Mouse (Mus musculus) hindbrain, embryonic 16.5 days (tissue): ENCODE measurements around the gene Olfr30. TPM values are rescaled to one million over a fixed set of nuclear protein-coding genes. Genes with fewer than 3 reads are reported as not detected.
"Not testable (repeated sequence)": the region's sequence is repeated elsewhere in the genome, so short reads cannot be mapped to it uniquely, and the experiment has no call there.

Experiments used
- ATAC-seq: fragments of 200-750 bp; cut with Nextera tagmentation; 2 replicates; pipeline ENCODE4 v1.8.0; 2017; ENCODE audit warnings: moderate TSS enrichment, moderate library complexity
- H3K27ac ChIP-seq: fragments of 300-500 bp; sonication (generic); 2 replicates; pipeline ENCODE4 v1.5.1; 2014; ENCODE audit warnings: low read depth, mild to moderate bottlenecking, control low read depth, low read length, moderate library complexity
- H3K27me3 ChIP-seq: fragments of 300-500 bp; sonication (generic); replicated peaks from 2 replicates; pipeline ENCODE4 v1.6.1; 2014; ENCODE audit warnings: low read length; ENCODE audit not compliant: control insufficient read depth, insufficient read depth
- H3K36me3 ChIP-seq: fragments of 300-500 bp; sonication (generic); 2 replicates; pipeline ENCODE4 v1.6.1; 2014; ENCODE audit warnings: mild to moderate bottlenecking, low read length, moderate library complexity, mixed read lengths; ENCODE audit not compliant: control insufficient read depth, insufficient read depth
- H3K4me1 ChIP-seq: fragments of 300-500 bp; sonication (generic); 2 replicates; pipeline ENCODE4 v1.6.1; 2014; ENCODE audit warnings: low read depth, low read length; ENCODE audit not compliant: control insufficient read depth, insufficient read depth
- H3K4me2 ChIP-seq: fragments of 300-500 bp; sonication (generic); 2 replicates; pipeline ENCODE4 v1.6.1; 2014; ENCODE audit warnings: mild to moderate bottlenecking, low read length, control low read depth, moderate library complexity
- H3K4me3 ChIP-seq: fragments of 300-500 bp; sonication (generic); 2 replicates; pipeline ENCODE4 v1.5.1; 2014; ENCODE audit warnings: mild to moderate bottlenecking, low read length, control low read depth, moderate library complexity
- H3K9ac ChIP-seq: fragments of 300-500 bp; sonication (generic); 2 replicates; pipeline ENCODE4 v1.6.1; 2014; ENCODE audit warnings: low read depth, mild to moderate bottlenecking, control low read depth, low read length, moderate library complexity
- H3K9me3 ChIP-seq: fragments of 300-500 bp; sonication (generic); 2 replicates; pipeline ENCODE4 v1.6.1; 2014; ENCODE audit warnings: mild to moderate bottlenecking, low read length, moderate library complexity; ENCODE audit not compliant: control insufficient read depth
- WGBS: fragments of 180-500 bp; shearing (Covaris S2); extraction: QIAGEN DNeasy Blood & Tissue Kit; methylation state at CpG from one replicate; pipeline ENCODE4 v1.1.7; 2014; 5-methylcytosine and 5-hydroxymethylcytosine counted together
- polyA plus RNA-seq: library from polyadenylated mRNA; unstranded; fragments of >200 nt; fragmentation: Nextera tagmentation; extraction: Ambion mirVana; gene quantifications from 2 replicates; pipeline ENCODE4 v1.2.1, GENCODE M21; 2015

The Olfr30 gene
- not detected in 2 replicates for polyA plus RNA-seq

DNA sequence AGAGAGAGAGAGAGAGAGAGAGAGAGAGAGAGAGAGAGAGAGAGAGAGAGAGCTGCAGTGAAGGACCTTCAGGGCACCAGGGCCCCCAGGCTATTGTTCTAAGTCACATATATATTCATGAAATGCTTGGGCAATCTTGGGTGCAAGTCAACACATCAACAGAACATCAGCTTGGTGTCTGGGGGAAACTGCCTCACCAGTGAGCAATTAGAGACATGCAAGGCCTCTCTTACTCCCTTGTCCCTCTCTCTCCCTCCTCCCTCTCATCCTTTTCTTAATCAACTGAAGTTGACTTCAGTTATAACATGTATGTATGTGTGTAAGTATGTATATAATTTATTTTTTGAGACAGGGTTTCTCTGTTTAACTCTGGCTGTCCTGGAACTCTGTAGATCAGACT, at the start of gene Olfr30:
Gene Olfr30, minus strand, starts transcription at position 101 of the 400 bp plus-strand sequence.
- no peaks in the 10 kb centered on the region for H3K27me3 ChIP-seq
- H3K9ac ChIP-seq = no peak within 1 kb of the TSS
- H3K4me2 ChIP-seq = no peak within 1 kb of the TSS
- no peak for ATAC-seq
- no peaks in the 10 kb centered on the region for H3K4me1 ChIP-seq
- no peaks in the 10 kb centered on the region for H3K9me3 ChIP-seq
- no peak within 1 kb of the TSS for H3K27ac ChIP-seq
- no peaks in the 10 kb centered on the region for H3K36me3 ChIP-seq
- H3K4me3 ChIP-seq = no peak within 1 kb of the TSS

GRCm38 (mm10) chr11:58509058-58509457, 47.0 kb upstream of the Olfr30 start:
- not testable (repeated sequence) for H3K27ac ChIP-seq, ATAC-seq, H3K36me3 ChIP-seq, H3K9ac ChIP-seq, H3K4me2 ChIP-seq, H3K4me3 ChIP-seq, H3K27me3 ChIP-seq, H3K9me3 ChIP-seq, H3K4me1 ChIP-seq
- WGBS = 87% methylated on average over 19 of the region's 19 CpGs

DNA sequence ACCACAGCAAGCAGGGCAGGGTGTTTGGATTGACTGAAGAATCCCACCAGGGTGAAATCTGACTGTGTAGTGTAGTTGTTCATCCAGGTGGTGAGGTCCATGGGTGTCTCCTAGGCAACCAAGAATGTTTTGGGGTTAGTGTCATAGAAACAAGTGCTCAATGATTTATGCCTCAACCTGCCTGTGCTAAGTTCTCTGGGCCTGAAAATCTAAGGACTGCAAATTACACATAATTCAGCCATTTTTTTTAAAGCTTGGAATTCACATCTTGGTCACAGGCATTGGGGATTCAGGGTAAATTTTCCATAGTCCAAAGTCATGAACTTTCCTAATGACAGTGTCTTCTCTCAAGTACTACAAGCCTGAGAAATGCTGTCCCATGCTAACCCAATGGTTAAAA, 40.4 kb upstream of the Olfr30 start, which contains the start of gene Olfr331:
Gene Olfr331, minus strand, starts transcription at position 101 of the 400 bp plus-strand sequence.
- not testable (repeated sequence) for H3K36me3 ChIP-seq, ATAC-seq, H3K27ac ChIP-seq, H3K9ac ChIP-seq, H3K27me3 ChIP-seq, H3K4me1 ChIP-seq, H3K4me2 ChIP-seq, H3K4me3 ChIP-seq, H3K9me3 ChIP-seq

DNA sequence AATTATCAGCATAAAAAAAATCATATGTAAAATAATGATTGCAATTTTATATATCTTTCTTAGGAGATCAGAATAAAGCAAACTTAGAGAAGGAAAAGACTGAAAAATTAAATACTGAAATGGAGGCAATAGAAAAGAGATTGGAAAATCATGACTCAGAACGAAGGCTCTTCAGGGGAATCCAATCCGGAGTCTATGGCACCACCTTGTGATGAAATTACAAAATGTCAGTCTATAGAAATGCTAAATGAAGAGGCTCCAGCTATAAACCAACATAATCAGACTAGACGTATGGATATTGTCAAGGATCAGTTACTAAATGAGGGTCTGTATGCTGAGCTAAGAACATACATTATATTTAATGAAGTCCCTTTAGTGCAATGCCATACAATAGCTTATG, 37.2 kb upstream of the Olfr30 start:
- H3K9ac ChIP-seq = no peak overlapping the region
- no peak overlapping the region for H3K4me2 ChIP-seq
- H3K27ac ChIP-seq = no peak overlapping the region
- no peak overlapping the region for H3K4me3 ChIP-seq
- no peaks in the 10 kb centered on the region for H3K36me3 ChIP-seq
- no peaks in the 10 kb centered on the region for H3K27me3 ChIP-seq
- 51% methylated on average over 3 of the region's 3 CpGs for WGBS
- no peaks in the 10 kb centered on the region for H3K4me1 ChIP-seq
- no peak for ATAC-seq
- H3K9me3 ChIP-seq = no peaks in the 10 kb centered on the region

DNA sequence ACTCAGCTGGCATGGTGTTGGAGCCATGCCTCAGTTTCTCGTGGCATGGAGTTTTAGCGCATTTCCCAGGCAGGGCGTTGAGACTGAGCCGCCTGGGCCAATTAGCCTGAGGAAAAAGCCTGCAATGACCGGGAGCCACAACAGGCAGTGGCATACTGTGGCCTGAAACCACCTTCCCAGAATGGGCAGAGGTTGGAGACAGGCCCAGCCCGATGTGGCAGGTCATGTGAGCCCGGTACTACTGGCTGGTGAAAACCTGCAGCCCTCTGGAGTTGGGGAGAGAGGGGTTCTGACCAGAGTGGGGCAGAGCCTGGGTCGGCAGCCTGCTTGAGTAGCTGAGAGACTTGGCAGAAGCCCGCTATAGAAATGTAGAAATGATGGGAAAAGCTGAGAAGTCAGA, 36.7 kb upstream of the Olfr30 start:
- no peak overlapping the region for H3K4me2 ChIP-seq
- 83% methylated on average over 9 of the region's 9 CpGs for WGBS

GRCm38 (mm10) chr11:58492455-58492854, 30.4 kb upstream of the Olfr30 start, which contains the start of gene Olfr332:
TSS of gene Olfr332 (minus strand) at chr11:58492555.
- no peaks in the 10 kb centered on the region for H3K36me3 ChIP-seq
- 66% methylated on average over 2 of the region's 2 CpGs for WGBS
- H3K9ac ChIP-seq = no peak within 1 kb of the TSS
- no peak within 1 kb of the TSS for H3K4me3 ChIP-seq
- no peak within 1 kb of the TSS for H3K27ac ChIP-seq
- H3K4me2 ChIP-seq = no peak within 1 kb of the TSS
- H3K4me1 ChIP-seq = no peaks in the 10 kb centered on the region
- no peaks in the 10 kb centered on the region for H3K9me3 ChIP-seq
- H3K27me3 ChIP-seq = no peaks in the 10 kb centered on the region
- no peak for ATAC-seq

More for the DNA sequence above, 36.7 kb upstream of the Olfr30 start:
- no peak overlapping the region for H3K9ac ChIP-seq
- ATAC-seq = no peak
- H3K36me3 ChIP-seq = no peaks in the 10 kb centered on the region
- no peaks in the 10 kb centered on the region for H3K4me1 ChIP-seq
- H3K27me3 ChIP-seq = no peaks in the 10 kb centered on the region
- no peak overlapping the region for H3K27ac ChIP-seq
- no peak overlapping the region for H3K4me3 ChIP-seq
- no peaks in the 10 kb centered on the region for H3K9me3 ChIP-seq

DNA sequence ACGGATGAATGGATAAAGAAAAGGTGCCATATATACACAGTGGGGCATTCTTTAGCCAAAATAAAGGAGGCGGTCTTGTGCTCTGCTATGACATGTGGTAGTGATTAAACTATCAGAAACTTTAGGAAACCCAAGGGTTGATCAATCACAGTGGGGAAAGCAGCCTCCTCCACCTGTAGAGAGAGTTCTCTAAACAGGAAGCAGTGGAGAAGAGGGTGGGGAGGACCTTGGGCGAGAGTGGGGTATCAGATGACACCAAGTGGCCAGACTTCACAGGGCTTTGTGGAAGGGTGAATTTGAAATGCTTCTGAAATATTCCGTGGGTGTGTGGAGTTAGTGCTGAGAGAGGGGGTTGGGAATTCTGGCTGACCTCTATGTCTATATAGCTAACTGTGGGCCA, 8.5 kb downstream of the Olfr30 start:
- H3K9me3 ChIP-seq = no peaks in the 10 kb centered on the region
- H3K36me3 ChIP-seq = no peaks in the 10 kb centered on the region
- no peak overlapping the region for H3K27ac ChIP-seq
- no peak overlapping the region for H3K4me2 ChIP-seq
- H3K4me1 ChIP-seq = no peaks in the 10 kb centered on the region
- ATAC-seq = no peak
- no peak overlapping the region for H3K9ac ChIP-seq
- 68% methylated on average over 4 of the region's 4 CpGs for WGBS
- H3K4me3 ChIP-seq = no peak overlapping the region
- no peaks in the 10 kb centered on the region for H3K27me3 ChIP-seq

DNA sequence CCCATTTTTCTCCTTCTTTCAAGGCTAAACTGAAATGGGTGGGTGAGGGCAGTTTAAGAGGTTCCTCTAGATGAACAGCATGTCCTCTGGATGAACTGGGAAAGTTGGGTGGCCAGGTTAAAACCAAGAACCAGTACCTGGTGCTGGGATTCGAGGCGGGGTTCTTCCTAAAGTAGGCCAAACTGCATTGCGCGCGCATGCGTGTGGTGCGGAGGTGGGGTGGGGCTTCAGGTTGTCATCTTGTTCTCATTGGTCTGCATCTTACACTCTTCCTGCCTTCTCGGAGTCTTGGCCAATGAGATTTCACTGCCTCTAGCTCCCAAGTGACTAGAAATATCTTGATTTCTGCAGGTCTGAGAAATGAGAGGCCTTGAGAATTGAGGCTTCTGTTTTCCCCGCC, 9.3 kb downstream of the Olfr30 start, which contains the start of gene Lypd9:
Gene Lypd9, minus strand, starts transcription at position 165 of the 400 bp plus-strand sequence.
- ATAC-seq = no peak
- 94% methylated on average over 9 of the region's 9 CpGs for WGBS
- Histone ChIP-seq H3K4me1 (no peaks in the 10 kb centered on the region), H3K4me3 (no peak within 1 kb of the TSS), H3K27ac (no peak within 1 kb of the TSS), H3K4me2 (no peak within 1 kb of the TSS), H3K9ac (no peak within 1 kb of the TSS), H3K27me3 (no peaks in the 10 kb centered on the region), H3K36me3 (no peaks in the 10 kb centered on the region), H3K9me3 (no peaks in the 10 kb centered on the region)

DNA sequence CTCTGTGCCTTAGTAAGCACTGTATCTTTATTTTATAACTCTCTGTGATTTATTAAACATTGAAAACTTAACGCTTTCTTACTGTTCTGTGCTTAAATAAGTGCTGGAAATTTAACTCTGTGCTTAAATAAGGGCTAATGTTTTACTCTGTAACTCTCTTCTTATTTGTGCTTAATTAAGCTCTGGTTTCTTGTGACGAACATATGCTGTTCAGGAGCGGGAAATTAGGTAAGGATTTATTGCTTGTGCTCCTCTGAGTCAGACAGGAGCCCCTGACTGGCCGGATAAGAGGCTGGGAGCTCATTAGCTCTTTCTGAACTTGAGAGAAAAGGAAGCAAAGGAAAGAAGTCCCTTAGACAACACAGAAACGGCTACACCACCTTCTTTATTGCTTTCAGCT, 24.2 kb downstream of the Olfr30 start:
- 54% methylated on average over 5 of the region's 5 CpGs for WGBS
- Histone ChIP-seq H3K4me1 (no peaks in the 10 kb centered on the region), H3K9ac (no peak overlapping the region), H3K4me2 (no peak overlapping the region), H3K27ac (no peak overlapping the region), H3K36me3 (no peaks in the 10 kb centered on the region), H3K9me3 (no peaks in the 10 kb centered on the region), H3K4me3 (no peak overlapping the region), H3K27me3 (no peaks in the 10 kb centered on the region)
- no peak for ATAC-seq

GRCm38 (mm10) chr11:58432259-58432658, 29.8 kb downstream of the Olfr30 start, which contains the start of gene Gm12253:
TSS of gene Gm12253 (plus strand) at chr11:58432559.
- ATAC-seq = no peak
- WGBS = 84% methylated on average over 3 of the region's 3 CpGs
- H3K9me3 ChIP-seq = no peaks in the 10 kb centered on the region
- no peak within 1 kb of the TSS for H3K4me3 ChIP-seq
- H3K4me2 ChIP-seq = no peak within 1 kb of the TSS
- H3K4me1 ChIP-seq = no peaks in the 10 kb centered on the region
- H3K9ac ChIP-seq = no peak within 1 kb of the TSS
- no peak within 1 kb of the TSS for H3K27ac ChIP-seq
- H3K27me3 ChIP-seq = no peaks in the 10 kb centered on the region
- H3K36me3 ChIP-seq = no peaks in the 10 kb centered on the region
